Mouse (Mus musculus) liver, postnatal 0 days (tissue): ENCODE measurements around the gene Il18bp. TPM values are rescaled to one million over a fixed set of nuclear protein-coding genes. Genes with fewer than 3 reads are reported as not detected.

Experiments used
- ATAC-seq: fragments of 200-750 bp; cut with Nextera tagmentation; 2 replicates; pipeline ENCODE4 v1.8.0; 2017; ENCODE audit warnings: mild to moderate bottlenecking, moderate library complexity
- DNase-seq: peaks from one replicate; pipeline ENCODE4 v3.0.0-alpha.2; 2016
- H3K27ac ChIP-seq: fragments of 300-500 bp; sonication (generic); 2 replicates; pipeline ENCODE4 v1.5.1; 2014; ENCODE audit warnings: antibody characterized with exemption, moderate library complexity, mild to moderate bottlenecking, low read depth
- H3K27me3 ChIP-seq: fragments of 300-500 bp; sonication (generic); 2 replicates; pipeline ENCODE4 v1.6.1; 2014; ENCODE audit warnings: low read length, control low read depth, mixed read lengths; ENCODE audit not compliant: insufficient read depth
- H3K36me3 ChIP-seq: fragments of 300-500 bp; sonication (generic); replicated peaks from 2 replicates; pipeline ENCODE4 v1.6.1; 2014; ENCODE audit warnings: mild to moderate bottlenecking, control low read depth, low read length, moderate library complexity, mixed read lengths; ENCODE audit not compliant: insufficient read depth
- H3K4me1 ChIP-seq: fragments of 300-500 bp; sonication (generic); 2 replicates; pipeline ENCODE4 v1.6.1; 2014; ENCODE audit warnings: antibody characterized with exemption, mild to moderate bottlenecking, control low read depth; ENCODE audit not compliant: insufficient read depth
- H3K4me2 ChIP-seq: fragments of 300-500 bp; sonication (generic); 2 replicates; pipeline ENCODE4 v1.6.1; 2014; ENCODE audit warnings: low read depth, mild to moderate bottlenecking, low read length, moderate library complexity, mixed read lengths
- H3K4me3 ChIP-seq: fragments of 300-500 bp; sonication (generic); 2 replicates; pipeline ENCODE4 v1.5.1; 2014; ENCODE audit warnings: low read depth, low read length
- H3K9ac ChIP-seq: fragments of 300-500 bp; sonication (generic); replicated peaks from 2 replicates; pipeline ENCODE4 v1.6.1; 2014; ENCODE audit warnings: mild to moderate bottlenecking, moderate library complexity
- H3K9me3 ChIP-seq: fragments of 300-500 bp; sonication (generic); 2 replicates; pipeline ENCODE4 v1.6.1; 2016; ENCODE audit warnings: mild to moderate bottlenecking, control low read depth, low read length, mixed read lengths
- CTCF ChIP-seq: sonication (generic); IDR thresholded peaks from 2 replicates; pipeline ENCODE4 v1.5.1; 2016; ENCODE audit warnings: antibody characterized with exemption, low read depth
- EP300 ChIP-seq: IDR thresholded peaks from 2 replicates; pipeline ENCODE4 v1.6.1; 2016; ENCODE audit warnings: antibody characterized with exemption, low read depth, mild to moderate bottlenecking
- WGBS: fragments of 180-500 bp; shearing (Covaris S2); extraction: QIAGEN DNeasy Blood & Tissue Kit; methylation state at CpG from one replicate; pipeline ENCODE4 v1.1.7; 2014; ENCODE audit not compliant: insufficient replicate concordance; 5-methylcytosine and 5-hydroxymethylcytosine counted together
- polyA plus RNA-seq: library from polyadenylated mRNA; unstranded; fragments of >200 nt; fragmentation: Nextera tagmentation; extraction: Ambion mirVana; gene quantifications from 2 replicates; pipeline ENCODE4 v1.2.1, GENCODE M21; 2015

Il18bp gene
- polyA plus RNA-seq, 1 experiment from 2014 or later, result 40.6 TPM

GRCm38 (mm10) chr7:101974505-101974904 lies 44.0 kb downstream of the Il18bp start:
- H3K4me2 ChIP-seq, result no peak overlapping the region
- H3K27me3 ChIP-seq, result no peaks in the 10 kb centered on the region
- no peaks in the 10 kb centered on the region for H3K9me3 ChIP-seq
- H3K4me3 ChIP-seq, result no peak overlapping the region
- 50% methylated on average over 2 of the region's 2 CpGs for WGBS
- peaks cover 5% of the 10 kb centered on the region; the same call in 1 of the 2 replicates for H3K36me3 ChIP-seq
- no peak overlapping the region for H3K27ac ChIP-seq
- ATAC-seq, result no peak
- DNase-seq, result no peak
- no peak overlapping the region for H3K9ac ChIP-seq
- peaks cover 19% of the 10 kb centered on the region for H3K4me1 ChIP-seq
- TF ChIP-seq EP300 (no peak), CTCF (no peak)

GRCm38 (mm10) chr7:101973730-101974129 lies 44.8 kb downstream of the Il18bp start:
- H3K4me1 ChIP-seq, result peaks cover 25% of the 10 kb centered on the region
- TF ChIP-seq EP300, result no peak
- no peak overlapping the region for H3K4me2 ChIP-seq

GRCm38 (mm10) chr7:101971721-101972120 lies 46.8 kb downstream of the Il18bp start:
- Histone ChIP-seq H3K27ac (peak overlapping the region; percentile 99), H3K4me3 (peak overlapping the region; percentile 83), H3K36me3 (no peaks in the 10 kb centered on the region), H3K27me3 (no peaks in the 10 kb centered on the region), H3K9me3 (no peaks in the 10 kb centered on the region), H3K4me1 (peaks cover 27% of the 10 kb centered on the region), H3K9ac (peak overlapping the region; percentile 84), H3K4me2 (peak overlapping the region; percentile 99)
- TF ChIP-seq CTCF, result no peak
- ATAC-seq, result no peak
- 46% methylated on average over 2 of the region's 2 CpGs for WGBS
- DNase-seq, result no peak

More at GRCm38 (mm10) chr7:101973730-101974129, 44.8 kb downstream of the Il18bp start:
- H3K27me3 ChIP-seq, result no peaks in the 10 kb centered on the region
- H3K36me3 ChIP-seq, result 0 out of 2 replicates have a peak, but pooled peaks cover 3% of the 10 kb centered on the region
- 76% methylated on average over 3 of the region's 3 CpGs for WGBS
- H3K9ac ChIP-seq, result no peak overlapping the region
- ATAC-seq (no peak), DNase-seq (no peak)
- no peak overlapping the region for H3K4me3 ChIP-seq
- H3K9me3 ChIP-seq, result no peaks in the 10 kb centered on the region
- no peak overlapping the region for H3K27ac ChIP-seq

- Histone ChIP-seq H3K27me3 (no peaks in the 10 kb centered on the region), H3K27ac (peak overlapping the region; percentile 99), H3K9ac (peak overlapping the region; percentile 84), H3K9me3 (no peaks in the 10 kb centered on the region), H3K4me2 (peak overlapping the region; percentile 99), H3K4me1 (peaks cover 28% of the 10 kb centered on the region), H3K4me3 (peak overlapping the region; percentile 83), H3K36me3 (no peaks in the 10 kb centered on the region)
- DNase-seq (peak; percentile 75), ATAC-seq (peak; percentile 74)
- TF ChIP-seq CTCF (0 out of 2 replicates have a peak, but pooled peaks have one; percentile 14), EP300 (no peak)
- 2% methylated on average over 19 of the region's 19 CpGs for WGBS
Observed at GRCm38 (mm10) chr7:101970821-101971461, 47.5 kb downstream of the Il18bp start.

- DNase-seq, result peak; percentile 91
- Histone ChIP-seq H3K9me3 (no peaks in the 10 kb centered on the region), H3K4me2 (peak overlapping the region; percentile 99), H3K27ac (peak overlapping the region; percentile 99), H3K36me3 (no peaks in the 10 kb centered on the region), H3K4me3 (peak overlapping the region; percentile 83), H3K27me3 (no peaks in the 10 kb centered on the region), H3K9ac (peak overlapping the region; percentile 84), H3K4me1 (peaks cover 32% of the 10 kb centered on the region)
- no peak for TF ChIP-seq EP300
- no peak for TF ChIP-seq CTCF
- WGBS, result 0% methylated on average over 16 of the region's 17 CpGs
- ATAC-seq, result peak; percentile 71
Observed at GRCm38 (mm10) chr7:101970429-101970775, 48.1 kb downstream of the Il18bp start.

- H3K27ac ChIP-seq, result peak overlapping the region; percentile 99
- H3K36me3 ChIP-seq, result no peaks in the 10 kb centered on the region
- H3K4me2 ChIP-seq, result peak overlapping the region; percentile 99
- no peaks in the 10 kb centered on the region for H3K27me3 ChIP-seq
- peak overlapping the region; percentile 84 for H3K9ac ChIP-seq
- 1% methylated on average over 46 of the region's 53 CpGs for WGBS
- no peaks in the 10 kb centered on the region for H3K9me3 ChIP-seq
- ATAC-seq, result peak; percentile 82
- peak; percentile 86 for DNase-seq
- TF ChIP-seq EP300 (no peak), CTCF (no peak)
- peak overlapping the region; percentile 83 for H3K4me3 ChIP-seq
- H3K4me1 ChIP-seq, result peaks cover 38% of the 10 kb centered on the region
Observed at GRCm38 (mm10) chr7:101969694-101970428, 48.6 kb downstream of the Il18bp start.
